In the genomic region with DNA sequence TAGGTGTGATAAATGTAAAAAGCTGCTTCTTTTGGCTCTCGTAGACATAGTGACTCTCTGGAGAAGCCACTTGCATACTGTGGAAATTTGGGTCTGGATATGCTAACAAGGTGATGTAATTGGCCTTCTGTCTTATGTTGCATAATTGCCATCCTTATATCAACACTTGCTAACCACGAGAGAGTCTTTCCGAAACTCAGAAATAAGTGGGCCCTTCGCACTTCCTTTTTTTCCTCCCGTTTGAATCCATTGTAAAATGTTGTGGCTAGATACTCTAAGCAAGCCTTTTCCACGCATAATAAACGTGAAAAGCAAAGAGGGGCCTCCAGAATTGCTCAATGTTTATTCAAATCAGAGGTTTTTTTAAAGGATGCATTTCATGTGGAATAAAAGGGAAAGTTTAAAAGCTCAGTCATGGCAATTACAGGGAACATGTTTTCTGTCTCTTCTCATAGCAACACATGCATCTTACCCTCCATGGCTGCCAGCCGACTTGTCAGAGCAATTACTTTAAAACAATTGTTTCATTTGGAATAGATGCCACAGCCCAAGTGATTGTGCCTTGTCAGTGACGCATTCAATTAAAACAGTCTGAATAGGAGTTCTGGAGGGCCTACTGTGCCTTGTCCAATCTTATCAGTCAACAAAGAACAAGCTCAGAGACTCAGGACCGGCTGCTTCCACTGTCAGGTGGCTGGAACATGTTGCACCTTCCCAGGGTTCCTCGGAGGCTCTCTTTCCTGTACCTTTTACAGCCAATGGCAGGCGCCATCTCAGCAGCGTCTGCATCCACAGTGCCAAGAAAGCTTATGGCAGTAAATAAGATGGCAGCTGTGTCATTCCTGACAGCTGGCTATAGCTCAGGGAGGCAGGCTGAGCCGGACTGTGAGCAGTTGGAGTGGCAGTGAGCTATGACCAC, we compare ENCODE assay signal across 9 mouse cellular contexts.
A peak's percentile ranks its signal among the peaks of the same experiment; 100 is the strongest.
DNase-seq lines count a peak whose midpoint lies in the region; ATAC-seq and TF ChIP-seq lines count a peak whose summit lies in the region.
"Had no signal": no experiment of that assay in that cellular context is flagged by ENCODE, and none has a peak within 500 bp of the region (broad histone marks: within the 10 kb centered on the region; RNA-seq: fewer than 3 reads in every experiment).

No protein-coding gene starts in this region.

- peaks cover 11% of the 10 kb centered on the region; the same call in 1 of the 2 replicates for H3K4me1 ChIP-seq in hindbrain, embryonic 13.5 days (replicated peaks)

- no peaks in the 10 kb centered on the region for H3K27me3 ChIP-seq in hindbrain, embryonic 13.5 days

- peak overlapping the region; percentile 23 for H3K4me2 ChIP-seq in hindbrain, embryonic 13.5 days

- WGBS in hindbrain, embryonic 13.5 days, result 20% methylated on average over 14 of the region's 14 CpGs

- peak overlapping the region; percentile 48; the same call in 1 of the 2 replicates for H3K27ac ChIP-seq in hindbrain, embryonic 13.5 days
- H3K27ac ChIP-seq in left cerebral cortex, adult 2 months, result no peak overlapping the region

- peak; percentile 93 for ATAC-seq in hindbrain, embryonic 13.5 days (ENCODE audit: low FRiP score)
- ATAC-seq: lung, postnatal 0 days had no signal

- TF ChIP-seq CTCF in left cerebral cortex, adult 2 months (IDR thresholded peaks at IDR 0.05), result no peak

- no peaks in the 10 kb centered on the region for H3K36me3 ChIP-seq in hindbrain, embryonic 13.5 days

- no peaks in the 10 kb centered on the region for H3K9me3 ChIP-seq in hindbrain, embryonic 13.5 days

- peak; percentile 30 for DNase-seq in embryo, embryonic 10.5 days (ENCODE audit: low spot score)
- no peak for DNase-seq in embryo, embryonic 9.5 days (ENCODE audit: extremely low spot score)
- peak; percentile 91 to 95 for DNase-seq in cerebellum, postnatal 10 days
- DNase-seq in neural tube, embryonic 10.5 days (ENCODE audit: extremely low spot score, low spot score), result peak; percentile 31
- no peak for DNase-seq in gastrocnemius, postnatal 4 days (ENCODE audit: low spot score in 2 of 2)
- DNase-seq in urinary bladder, postnatal 14 days (ENCODE audit: low spot score), result no peak
- no peak for DNase-seq in left cerebral cortex, adult 2 months (ENCODE audit: extremely low spot score in 1 of 2, low spot score in 2 of 2)

- no peak overlapping the region for H3K9ac ChIP-seq in hindbrain, embryonic 13.5 days

- intact Hi-C loops in left cerebral cortex, adult 2 months (cut with DNase I), result no loop called here

- no peak overlapping the region for H3K4me3 ChIP-seq in hindbrain, embryonic 13.5 days
- no peak overlapping the region for H3K4me3 ChIP-seq in left cerebral cortex, adult 2 months

Comparison
In these comparisons a context has a peak if more than half of its experiments do, and no peak if none do; other contexts are left out.
1. DNase-seq: peak in embryo, embryonic 10.5 days (single experiment), cerebellum, postnatal 10 days (2 of 2) and neural tube, embryonic 10.5 days (single experiment); none in embryo, embryonic 9.5 days (single experiment), gastrocnemius, postnatal 4 days (0 of 2), urinary bladder, postnatal 14 days (single experiment) and left cerebral cortex, adult 2 months (0 of 2).